Mouse (Mus musculus) small intestine, adult 2 months (tissue): ENCODE data around the gene Wdr63.

Experiments
- CTCF ChIP-seq: fragments of 200-500 bp; IDR thresholded peaks from 2 replicates; pipeline ENCODE4 v1.5.1; 2012; ENCODE audit warnings: low read depth, mild to moderate bottlenecking, control low read depth, inconsistent platforms, low read length, moderate library complexity, mixed read lengths; ENCODE audit not compliant: insufficient replicate concordance, insufficient read length; ENCODE audit errors: extremely low read depth
- POLR2A ChIP-seq: fragments of 200-500 bp; IDR thresholded peaks from 2 replicates; pipeline ENCODE4 v1.6.1; 2012; ENCODE audit warnings: low read depth, mild to moderate bottlenecking, control low read depth, inconsistent platforms, low read length, moderate library complexity

DNA sequence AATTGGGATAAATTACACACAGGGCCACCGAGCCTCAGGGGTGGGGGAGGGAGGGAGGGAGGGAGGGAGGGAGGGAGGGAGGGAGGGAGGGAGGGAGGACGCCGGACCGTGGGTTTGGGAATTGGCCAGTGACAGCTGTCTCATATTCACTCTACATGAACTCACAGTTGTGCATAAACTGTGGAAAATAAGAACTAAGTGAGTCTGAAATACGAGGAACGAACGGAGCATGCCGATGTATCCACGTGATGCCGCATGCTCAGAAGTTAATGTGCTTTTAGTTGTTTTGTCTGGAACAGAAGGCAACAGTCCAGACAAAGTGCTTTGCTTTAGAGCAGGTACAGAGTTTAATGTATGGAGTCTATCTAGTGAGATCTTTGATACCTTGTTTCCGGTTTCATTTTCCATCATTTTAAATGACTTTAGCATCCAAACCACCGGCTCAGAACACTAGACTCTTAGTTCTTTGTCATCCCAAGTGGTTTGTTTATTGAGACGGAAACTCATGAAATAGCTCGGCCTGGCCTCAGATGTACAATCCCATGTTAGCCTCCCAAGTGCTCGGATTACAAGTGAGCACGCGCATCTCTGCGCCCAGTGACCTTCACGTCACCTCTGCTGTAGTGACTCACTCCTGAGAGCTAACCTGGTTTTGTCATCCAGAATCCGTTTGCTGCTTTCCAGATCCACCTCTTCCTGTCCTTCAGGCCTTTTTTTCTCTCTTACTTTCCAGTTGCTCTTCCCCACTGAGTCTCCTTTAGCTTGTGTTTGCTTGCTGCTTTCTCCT, 97.9 kb downstream of the Wdr63 start:
- no peak for TF ChIP-seq POLR2A
- TF ChIP-seq CTCF = no peak
